8 mouse cellular contexts compared by ENCODE assay signal in the genomic region with DNA sequence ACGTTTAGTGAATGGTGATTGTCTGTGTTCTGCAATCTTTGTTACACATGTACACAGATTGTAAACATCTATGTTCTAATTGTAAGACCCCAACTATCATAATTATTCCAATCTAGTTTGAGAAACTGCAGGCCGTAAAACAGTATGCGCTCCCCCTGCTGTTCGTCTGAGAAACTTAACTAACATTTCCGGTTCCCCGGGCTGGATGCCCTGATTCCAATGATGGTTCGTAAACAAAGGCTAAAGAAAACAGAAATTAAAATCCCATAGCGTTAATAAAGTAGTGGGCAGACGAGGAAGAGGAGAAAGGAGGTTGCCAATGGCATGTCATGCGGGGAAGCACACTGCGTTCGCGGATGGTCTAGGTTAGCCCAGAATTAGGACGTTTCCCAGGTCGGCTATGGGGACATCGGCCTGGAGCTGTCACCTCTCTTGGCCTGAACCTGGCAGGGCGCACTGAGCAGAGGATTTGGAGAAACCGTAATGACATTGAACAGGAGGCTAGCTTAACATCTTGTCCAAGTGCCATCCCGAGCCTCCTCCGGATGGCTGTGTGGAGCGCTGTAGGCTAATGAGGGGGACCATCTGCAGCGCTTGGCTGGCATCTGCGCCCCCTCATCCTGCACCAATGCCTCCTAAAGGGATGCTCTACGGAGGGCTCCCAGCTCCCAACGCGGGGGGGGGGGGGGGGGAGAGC. TPM values are rescaled to one million over a fixed set of nuclear protein-coding genes. Genes with fewer than 3 reads are reported as not detected.
DNase-seq lines count a peak whose midpoint lies in the region; ATAC-seq and TF ChIP-seq lines count a peak whose summit lies in the region.

No protein-coding gene starts in this region.

- peak; percentile 77 for ATAC-seq in cerebellum, adult (ENCODE audit: insufficient number of reproducible peaks, low FRiP score, low TSS enrichment)
- ATAC-seq in forebrain, embryonic 16.5 days: peak; percentile 94
- ATAC-seq in intestine, postnatal 0 days: no peak; the same call in 1 of the 2 replicates
- no peak for ATAC-seq in liver, embryonic 13.5 days (ENCODE audit: low read depth)

- no peaks in the 10 kb centered on the region for H3K9me3 ChIP-seq in forebrain, embryonic 16.5 days (ENCODE audit: control insufficient read depth, low read length)
- no peaks in the 10 kb centered on the region for H3K9me3 ChIP-seq in intestine, postnatal 0 days (ENCODE audit: control insufficient read depth)
- no peaks in the 10 kb centered on the region for H3K9me3 ChIP-seq in liver, embryonic 13.5 days (replicated peaks)

- no peak overlapping the region for H3ac ChIP-seq in myocyte (ENCODE audit: control insufficient read depth, insufficient read length)

- peak overlapping the region; percentile 28 for H3K9ac ChIP-seq in forebrain, embryonic 16.5 days (replicated peaks; ENCODE audit: low read depth, low read length)
- 0 out of 2 replicates have a peak overlapping the region, but pooled peaks have one; percentile 27 for H3K9ac ChIP-seq in intestine, postnatal 0 days (ENCODE audit: low read depth, low read length)
- peak overlapping the region; percentile 35; the same call in 1 of the 2 replicates for H3K9ac ChIP-seq in liver, embryonic 13.5 days

- 0 out of 2 replicates have a peak overlapping the region, but pooled peaks have one; percentile 1 for H3K27ac ChIP-seq in kidney, adult 2 months (ENCODE audit: insufficient read depth, low read depth, low read length)
- peak overlapping the region; percentile 12; the same call in 1 of the 2 replicates for H3K27ac ChIP-seq in forebrain, embryonic 16.5 days (ENCODE audit: low read length)
- H3K27ac ChIP-seq in intestine, postnatal 0 days (ENCODE audit: low read depth, low read length): no peak overlapping the region
- H3K27ac ChIP-seq in liver, embryonic 13.5 days: no peak overlapping the region

- H3K36me3 ChIP-seq in kidney, adult 2 months (ENCODE audit: control insufficient read depth, insufficient read depth, low read length): no peaks in the 10 kb centered on the region
- H3K36me3 ChIP-seq in forebrain, embryonic 16.5 days (ENCODE audit: control insufficient read depth, insufficient read depth): no peaks in the 10 kb centered on the region
- H3K36me3 ChIP-seq in intestine, postnatal 0 days (ENCODE audit: control insufficient read depth, insufficient read depth): no peaks in the 10 kb centered on the region
- H3K36me3 ChIP-seq in liver, embryonic 13.5 days: no peaks in the 10 kb centered on the region
- H3K36me3 ChIP-seq in myocyte (ENCODE audit: control insufficient read depth, insufficient read depth): no peaks in the 10 kb centered on the region

- WGBS in kidney, adult 2 months: 12% methylated on average over 26 of the region's 26 CpGs
- WGBS in forebrain, embryonic 16.5 days: 3% methylated on average over 25 of the region's 26 CpGs
- WGBS in intestine, postnatal 0 days: 15% methylated on average over 26 of the region's 26 CpGs
- 18% methylated on average over 26 of the region's 26 CpGs for WGBS in liver, embryonic 13.5 days (ENCODE audit: insufficient replicate concordance)

- H3K27me3 ChIP-seq in kidney, adult 2 months (replicated peaks; ENCODE audit: control insufficient read depth, insufficient read depth, low read length): no peaks in the 10 kb centered on the region
- H3K27me3 ChIP-seq in forebrain, embryonic 16.5 days (replicated peaks; ENCODE audit: control insufficient read depth, insufficient read depth, low read length): 0 out of 2 replicates have a peak, but pooled peaks cover under 1% of the 10 kb centered on the region
- no peaks in the 10 kb centered on the region for H3K27me3 ChIP-seq in intestine, postnatal 0 days (replicated peaks; ENCODE audit: control insufficient read depth, insufficient read depth, low read length)
- peaks cover 22% of the 10 kb centered on the region for H3K27me3 ChIP-seq in liver, embryonic 13.5 days
- peaks cover 4% of the 10 kb centered on the region for H3K27me3 ChIP-seq in myocyte (ENCODE audit: control insufficient read depth, insufficient read depth, insufficient read length)

- DNase-seq in kidney, adult 2 months: peak; percentile 69
- no peak for DNase-seq in kidney, adult 9 months
- no peak for DNase-seq in liver, embryonic 13.5 days
- peak; percentile 54 to 60 for DNase-seq in thymus, postnatal 36 days

- no peaks in the 10 kb centered on the region for H3K79me2 ChIP-seq in myocyte (ENCODE audit: control insufficient read depth, insufficient read depth)

- no peak for TF ChIP-seq POLR2A in kidney, adult 2 months (IDR thresholded peaks at IDR 0.05; ENCODE audit: low read depth, low read length)
- TF ChIP-seq POLR2A in myocyte (IDR thresholded peaks at IDR 0.05; ENCODE audit: insufficient read length, low read depth): no peak

- H3K4me2 ChIP-seq in forebrain, embryonic 16.5 days (ENCODE audit: low read length): peak overlapping the region; percentile 51
- peak overlapping the region; percentile 67 for H3K4me2 ChIP-seq in intestine, postnatal 0 days (replicated peaks; ENCODE audit: low read depth)
- H3K4me2 ChIP-seq in liver, embryonic 13.5 days: peak overlapping the region; percentile 57
- peak overlapping the region; percentile 27 for H3K4me2 ChIP-seq in myocyte (ENCODE audit: low read depth)

- peaks cover 3% of the 10 kb centered on the region; the same call in 1 of the 2 replicates for H3K4me1 ChIP-seq in kidney, adult 2 months (ENCODE audit: control insufficient read depth, insufficient read depth, low read length)
- H3K4me1 ChIP-seq in forebrain, embryonic 16.5 days (replicated peaks; ENCODE audit: control insufficient read depth, insufficient read depth, low read length): peaks cover 9% of the 10 kb centered on the region; the same call in 1 of the 2 replicates
- no peaks in the 10 kb centered on the region for H3K4me1 ChIP-seq in intestine, postnatal 0 days (replicated peaks; ENCODE audit: control insufficient read depth, insufficient read depth, low read length)
- peaks cover 5% of the 10 kb centered on the region for H3K4me1 ChIP-seq in liver, embryonic 13.5 days (replicated peaks)

- H3K4me3 ChIP-seq in kidney, adult 2 months (ENCODE audit: insufficient read depth, low read depth, low read length): peak overlapping the region; percentile 32
- peak overlapping the region; percentile 30 for H3K4me3 ChIP-seq in forebrain, embryonic 16.5 days (replicated peaks; ENCODE audit: low read length)
- peak overlapping the region; percentile 27; the same call in 1 of the 2 replicates for H3K4me3 ChIP-seq in intestine, postnatal 0 days (ENCODE audit: low read depth, low read length)
- H3K4me3 ChIP-seq in liver, embryonic 13.5 days (replicated peaks): peak overlapping the region; percentile 36
- no peak overlapping the region for H3K4me3 ChIP-seq in myocyte

- TF ChIP-seq CTCF in kidney, adult 2 months (conservative IDR thresholded peaks at IDR 0.05; ENCODE audit: insufficient read depth, insufficient read length, low read depth, low read length): peak; percentile 44
- TF ChIP-seq CTCF in intestine, postnatal 0 days (IDR thresholded peaks at IDR 0.05; ENCODE audit: low read depth): peak; percentile 79

TF ChIP-seq in myocyte, 11 proteins besides CTCF, POLR2A, EP300 and RAD21:
- TF ChIP-seq E2F4 (IDR thresholded peaks at IDR 0.05; ENCODE audit: insufficient read depth) (no peak), MYOG (IDR thresholded peaks at IDR 0.05; ENCODE audit: control insufficient read depth in 1 of 3, insufficient read depth in 1 of 3, insufficient read length in 2 of 3, low read depth in 2 of 3) (no peak), MAX (IDR thresholded peaks at IDR 0.05; ENCODE audit: low read depth) (no peak), MYOD1 (IDR thresholded peaks at IDR 0.05; ENCODE audit: control insufficient read depth in 1 of 3, insufficient read length in 2 of 3, low read depth in 2 of 3) (no peak), USF1 (IDR thresholded peaks at IDR 0.05; ENCODE audit: low read depth) (no peak), TCF12 (IDR thresholded peaks at IDR 0.05; ENCODE audit: insufficient read depth, poor library complexity, severe bottlenecking) (no peak), SRF (IDR thresholded peaks at IDR 0.05; ENCODE audit: control insufficient read depth, insufficient read length, low read depth) (no peak), REST (IDR thresholded peaks at IDR 0.05; ENCODE audit: insufficient read depth, insufficient read length) (no peak), CEBPB (IDR thresholded peaks at IDR 0.05; ENCODE audit: insufficient read depth, poor library complexity, severe bottlenecking) (no peak), POLR2AphosphoS2 (IDR thresholded peaks at IDR 0.05; ENCODE audit: insufficient read length, low read depth) (no peak), TCF3 (IDR thresholded peaks at IDR 0.05; ENCODE audit: insufficient read length, low read depth) (no peak)

RNA-seq across cellular contexts. Expression of a gene that starts 55.7 kb away (rescaled TPM):
- 16.2 and 34.0 TPM in 2 replicates for polyA plus RNA-seq in kidney, adult 2 months (2012; rRNA removed)
- 266 TPM in 2 replicates for polyA plus RNA-seq in forebrain, embryonic 16.5 days (2015; fragmentation: Nextera tagmentation; extraction: Ambion mirVana)
- polyA plus RNA-seq in intestine, postnatal 0 days (2015; fragmentation: Nextera tagmentation; extraction: Ambion mirVana): 149 and 151 TPM in 2 replicates
- 161 and 182 TPM in 2 replicates for polyA plus RNA-seq in liver, embryonic 13.5 days (2015; fragmentation: Nextera tagmentation; extraction: Ambion mirVana)
- 193 TPM for polyA plus RNA-seq in myocyte (2012; fragmentation: generic; extraction: Trizol)

Comparison
In these comparisons a context has a peak if more than half of its experiments do, and no peak if none do; other contexts are left out.
1. DNase-seq: peak in kidney, adult 2 months (single experiment) and thymus, postnatal 36 days (2 of 2); none in kidney, adult 9 months (single experiment) and liver, embryonic 13.5 days (single experiment).
2. H3K27ac ChIP-seq: peak in kidney, adult 2 months (single experiment) and forebrain, embryonic 16.5 days (single experiment); none in intestine, postnatal 0 days (single experiment) and liver, embryonic 13.5 days (single experiment).
3. ATAC-seq: peak in cerebellum, adult (single experiment) and forebrain, embryonic 16.5 days (single experiment); none in intestine, postnatal 0 days (single experiment) and liver, embryonic 13.5 days (single experiment).
4. Peak in every context shown above with its lines, with median percentiles within 50 percentile points of each other: H3K4me2 ChIP-seq and H3K9ac ChIP-seq.